Mouse (Mus musculus): Measurements from ENCODE around the gene Mta3. TPM values are rescaled to one million over a fixed set of nuclear protein-coding genes. Genes with fewer than 3 reads are reported as not detected.

Gene Mta3
- polyA plus RNA-seq, 1 experiment from 2014 or later: 29.8 TPM

DNA sequence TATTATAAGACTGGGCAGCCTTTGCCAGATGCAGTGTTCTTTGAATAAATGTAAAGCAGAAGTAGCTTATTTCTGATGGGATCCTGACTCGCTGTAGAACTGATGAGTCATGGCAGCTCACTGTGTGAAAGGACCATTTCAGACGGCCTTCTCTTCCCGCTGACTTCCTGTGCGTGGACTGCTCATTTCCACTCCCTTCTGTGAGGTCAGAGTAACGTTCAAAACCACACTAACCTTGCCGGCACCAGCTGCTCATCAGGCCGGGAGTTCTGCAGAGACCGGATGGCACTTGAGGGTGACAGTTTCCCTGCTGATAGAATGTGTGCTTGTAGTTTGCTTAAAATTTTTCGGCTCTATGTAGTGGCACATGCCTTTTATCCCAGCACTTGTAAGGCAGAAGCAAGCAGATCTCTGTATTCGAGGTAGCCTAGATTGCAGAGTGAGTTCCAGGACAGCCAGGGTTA, 26.2 kb downstream of the Mta3 start:
- no peak overlapping the region for H3K4me3 ChIP-seq (ENCODE audit: low read depth, low read length)
- H3K27ac ChIP-seq (ENCODE audit: low read depth, low read length): no peak overlapping the region
- no peak for ATAC-seq
- 53% methylated on average over 10 of the region's 10 CpGs for WGBS
- no peaks in the 10 kb centered on the region for H3K9me3 ChIP-seq (ENCODE audit: control insufficient read depth)
- no peak for TF ChIP-seq CTCF (IDR thresholded peaks at IDR 0.05; ENCODE audit: low read depth)
- H3K36me3 ChIP-seq (ENCODE audit: control insufficient read depth, insufficient read depth): no peaks in the 10 kb centered on the region
- H3K4me2 ChIP-seq (replicated peaks; ENCODE audit: low read depth): no peak overlapping the region
- no peaks in the 10 kb centered on the region for H3K27me3 ChIP-seq (replicated peaks; ENCODE audit: control insufficient read depth, insufficient read depth, low read length)
- H3K4me1 ChIP-seq (replicated peaks; ENCODE audit: control insufficient read depth, insufficient read depth, low read length): no peaks in the 10 kb centered on the region
- H3K9ac ChIP-seq (ENCODE audit: low read depth, low read length): no peak overlapping the region

- peak; percentile 89 for TF ChIP-seq CTCF (IDR thresholded peaks at IDR 0.05; ENCODE audit: low read depth)
- no peaks in the 10 kb centered on the region for H3K4me1 ChIP-seq (replicated peaks; ENCODE audit: control insufficient read depth, insufficient read depth, low read length)
- no peak overlapping the region for H3K27ac ChIP-seq (ENCODE audit: low read depth, low read length)
- no peak for ATAC-seq
- H3K27me3 ChIP-seq (replicated peaks; ENCODE audit: control insufficient read depth, insufficient read depth, low read length): no peaks in the 10 kb centered on the region
- H3K4me3 ChIP-seq (ENCODE audit: low read depth, low read length): no peak overlapping the region
- H3K4me2 ChIP-seq (replicated peaks; ENCODE audit: low read depth): no peak overlapping the region
- H3K9ac ChIP-seq (ENCODE audit: low read depth, low read length): no peak overlapping the region
- 53% methylated on average over 5 of the region's 5 CpGs for WGBS
- no peaks in the 10 kb centered on the region for H3K9me3 ChIP-seq (ENCODE audit: control insufficient read depth)
- H3K36me3 ChIP-seq (ENCODE audit: control insufficient read depth, insufficient read depth): no peaks in the 10 kb centered on the region
These were observed 26.8 kb downstream of the Mta3 start for GRCm38 (mm10) chr17:83732801-83733200.

DNA sequence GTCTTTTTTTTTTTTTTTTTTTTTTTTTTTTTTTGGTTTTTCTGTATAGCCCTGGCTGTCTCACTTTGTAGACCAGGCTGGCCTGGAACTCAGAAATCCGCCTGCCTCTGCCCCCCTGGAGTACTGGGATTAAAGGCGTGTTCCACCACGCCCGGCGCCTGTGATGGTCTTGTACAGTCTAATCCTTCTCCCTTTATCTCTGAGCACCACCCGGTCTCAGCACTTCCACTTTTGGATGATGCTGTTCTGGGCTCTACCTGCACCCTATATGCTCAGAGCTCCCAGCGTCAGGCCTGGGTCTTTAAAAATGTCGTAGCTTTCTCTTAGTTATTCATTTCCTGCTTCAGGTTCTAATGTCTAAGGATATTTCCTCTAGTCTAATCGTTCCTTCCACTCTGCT, 30.7 kb downstream of the Mta3 start:
- H3K36me3 ChIP-seq (ENCODE audit: control insufficient read depth, insufficient read depth): peaks cover 22% of the 10 kb centered on the region
- no peaks in the 10 kb centered on the region for H3K4me1 ChIP-seq (replicated peaks; ENCODE audit: control insufficient read depth, insufficient read depth, low read length)
- H3K27ac ChIP-seq (ENCODE audit: low read depth, low read length): no peak overlapping the region
- H3K27me3 ChIP-seq (replicated peaks; ENCODE audit: control insufficient read depth, insufficient read depth, low read length): no peaks in the 10 kb centered on the region
- no peak overlapping the region for H3K9ac ChIP-seq (ENCODE audit: low read depth, low read length)
- H3K9me3 ChIP-seq (ENCODE audit: control insufficient read depth): no peaks in the 10 kb centered on the region
- H3K4me3 ChIP-seq (ENCODE audit: low read depth, low read length): no peak overlapping the region
- no peak for ATAC-seq
- H3K4me2 ChIP-seq (replicated peaks; ENCODE audit: low read depth): no peak overlapping the region
- TF ChIP-seq CTCF (IDR thresholded peaks at IDR 0.05; ENCODE audit: low read depth): no peak
- 90% methylated on average over 9 of the region's 9 CpGs for WGBS

DNA sequence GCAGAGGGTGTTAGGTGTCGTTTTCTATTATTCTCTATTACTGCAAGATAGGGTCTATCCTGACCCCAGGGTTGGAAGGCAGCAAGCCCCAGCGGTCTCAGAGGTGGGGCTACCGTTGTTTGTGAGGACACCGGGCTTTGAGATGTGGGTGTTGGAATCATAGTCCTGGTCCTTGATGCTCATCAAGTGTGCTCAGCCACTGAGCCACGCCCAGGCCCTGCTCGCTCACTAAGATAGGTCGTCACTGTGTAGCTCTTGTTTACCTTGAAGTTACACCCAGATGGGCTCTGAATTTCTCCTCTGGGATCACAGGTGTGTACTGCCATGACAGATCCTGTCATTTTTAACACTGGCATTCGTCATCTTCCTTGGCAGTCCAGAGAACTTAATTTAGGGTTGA, 31.8 kb downstream of the Mta3 start:
- no peak overlapping the region for H3K27ac ChIP-seq (ENCODE audit: low read depth, low read length)
- no peaks in the 10 kb centered on the region for H3K27me3 ChIP-seq (replicated peaks; ENCODE audit: control insufficient read depth, insufficient read depth, low read length)
- H3K4me3 ChIP-seq (ENCODE audit: low read depth, low read length): no peak overlapping the region
- no peaks in the 10 kb centered on the region for H3K9me3 ChIP-seq (ENCODE audit: control insufficient read depth)
- no peak overlapping the region for H3K9ac ChIP-seq (ENCODE audit: low read depth, low read length)
- no peak overlapping the region for H3K4me2 ChIP-seq (replicated peaks; ENCODE audit: low read depth)
- ATAC-seq: no peak
- no peak for TF ChIP-seq CTCF (IDR thresholded peaks at IDR 0.05; ENCODE audit: low read depth)
- peaks cover 22% of the 10 kb centered on the region for H3K36me3 ChIP-seq (ENCODE audit: control insufficient read depth, insufficient read depth)
- no peaks in the 10 kb centered on the region for H3K4me1 ChIP-seq (replicated peaks; ENCODE audit: control insufficient read depth, insufficient read depth, low read length)
- WGBS: 78% methylated on average over 8 of the region's 8 CpGs

DNA sequence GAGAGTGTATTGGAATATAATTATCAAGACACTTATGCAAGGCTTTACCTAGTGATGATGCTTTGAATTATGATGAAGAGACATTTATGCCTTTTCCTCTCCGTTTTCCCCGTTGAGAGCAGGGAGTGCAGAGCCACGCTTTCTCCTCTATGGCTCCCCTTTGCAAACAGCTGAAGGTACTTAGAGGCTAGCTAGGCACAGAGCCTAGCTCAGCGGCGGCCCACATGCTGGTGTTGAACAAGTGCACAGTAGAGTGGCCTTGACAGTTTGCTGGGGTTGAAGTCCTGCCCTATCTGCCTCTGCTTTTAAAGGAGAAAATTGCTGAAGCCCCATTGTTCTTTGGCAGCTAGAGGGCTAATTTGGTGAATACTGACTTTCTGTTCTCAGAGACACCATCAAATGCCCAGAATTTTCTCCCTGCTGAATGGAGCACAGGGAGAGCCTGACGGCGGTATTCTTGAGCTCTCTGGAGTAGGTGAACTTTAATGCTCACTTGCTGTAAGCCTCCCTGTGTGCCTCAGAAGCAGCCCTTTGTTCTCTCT, 34.2 kb downstream of the Mta3 start:
- Histone ChIP-seq H3K27me3 (replicated peaks; ENCODE audit: control insufficient read depth, insufficient read depth, low read length) (no peaks in the 10 kb centered on the region), H3K4me3 (ENCODE audit: low read depth, low read length) (no peak overlapping the region), H3K36me3 (ENCODE audit: control insufficient read depth, insufficient read depth) (peaks cover 27% of the 10 kb centered on the region), H3K4me2 (replicated peaks; ENCODE audit: low read depth) (no peak overlapping the region), H3K9me3 (ENCODE audit: control insufficient read depth) (no peaks in the 10 kb centered on the region), H3K4me1 (replicated peaks; ENCODE audit: control insufficient read depth, insufficient read depth, low read length) (no peaks in the 10 kb centered on the region), H3K9ac (ENCODE audit: low read depth, low read length) (no peak overlapping the region), H3K27ac (ENCODE audit: low read depth, low read length) (no peak overlapping the region)
- no peak for ATAC-seq
- no peak for TF ChIP-seq CTCF (IDR thresholded peaks at IDR 0.05; ENCODE audit: low read depth)
- WGBS: 85% methylated on average over 7 of the region's 7 CpGs

DNA sequence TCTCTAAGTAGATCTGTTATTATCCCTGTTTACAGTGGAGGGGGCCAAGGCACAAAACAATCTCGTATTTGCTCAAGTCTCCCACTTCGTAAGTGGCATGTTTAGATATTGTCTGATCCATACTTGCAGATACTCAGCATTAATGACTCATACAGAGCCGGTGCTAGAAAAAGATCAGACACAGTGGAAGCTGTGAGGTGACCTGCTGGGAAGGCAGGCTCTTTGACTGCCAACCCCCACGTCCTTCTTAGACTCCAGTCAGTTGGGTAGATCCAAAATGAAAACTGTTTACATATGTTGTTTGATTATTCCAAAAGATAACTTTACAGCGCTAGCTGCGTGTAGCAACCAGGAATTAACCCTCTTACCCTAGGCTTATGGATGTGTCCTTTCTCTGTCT, 35.3 kb downstream of the Mta3 start:
- Histone ChIP-seq H3K9ac (ENCODE audit: low read depth, low read length) (no peak overlapping the region), H3K9me3 (ENCODE audit: control insufficient read depth) (no peaks in the 10 kb centered on the region), H3K27ac (ENCODE audit: low read depth, low read length) (no peak overlapping the region), H3K36me3 (ENCODE audit: control insufficient read depth, insufficient read depth) (peaks cover 27% of the 10 kb centered on the region), H3K4me2 (replicated peaks; ENCODE audit: low read depth) (no peak overlapping the region), H3K4me3 (ENCODE audit: low read depth, low read length) (no peak overlapping the region), H3K27me3 (replicated peaks; ENCODE audit: control insufficient read depth, insufficient read depth, low read length) (no peaks in the 10 kb centered on the region), H3K4me1 (replicated peaks; ENCODE audit: control insufficient read depth, insufficient read depth, low read length) (no peaks in the 10 kb centered on the region)
- no peak for ATAC-seq
- TF ChIP-seq CTCF (IDR thresholded peaks at IDR 0.05; ENCODE audit: low read depth): no peak
- WGBS: 51% methylated on average over 6 of the region's 6 CpGs

Data from intestine, postnatal 0 days (tissue).